8 mouse cellular contexts compared by ENCODE assay signal in the genomic region with DNA sequence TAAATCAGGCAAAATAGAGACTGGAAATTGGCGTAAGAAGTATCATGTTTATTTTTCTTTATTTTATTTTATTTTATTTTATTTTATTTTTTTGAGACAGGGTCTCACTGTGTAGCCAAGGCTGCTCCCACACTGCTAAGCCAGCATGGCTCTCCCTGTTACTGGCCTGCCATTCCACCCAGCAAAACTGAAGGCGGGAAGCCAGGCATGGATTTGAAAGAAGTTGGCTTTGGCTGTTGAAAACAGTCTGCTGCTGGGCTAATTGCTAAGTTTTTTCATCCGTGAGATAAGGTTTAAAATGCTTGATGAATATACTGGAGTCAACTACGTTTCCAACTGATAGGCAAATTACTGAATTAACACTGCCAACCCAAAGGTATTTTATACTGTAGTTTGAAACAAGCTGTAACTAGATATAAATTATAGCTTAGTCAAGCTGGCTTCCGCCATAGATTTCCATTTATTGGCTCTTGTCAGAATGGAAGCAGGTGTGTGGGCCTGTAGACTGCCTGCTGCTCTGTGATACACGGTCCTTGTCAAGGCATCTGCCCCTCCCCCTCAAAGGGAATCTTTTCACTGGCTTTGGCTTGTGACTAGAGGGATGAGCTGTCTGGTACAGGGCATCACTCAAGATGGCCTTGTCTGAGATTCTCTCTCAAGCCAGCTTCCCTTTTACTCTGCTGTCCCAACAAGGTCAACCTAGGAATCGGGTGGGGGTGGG. TPM values are rescaled to one million over a fixed set of nuclear protein-coding genes. Genes with fewer than 3 reads are reported as not detected.
DNase-seq lines count a peak whose midpoint lies in the region; ATAC-seq and TF ChIP-seq lines count a peak whose summit lies in the region.

No protein-coding gene starts in this region.

- no peak for DNase-seq in layer of hippocampus, adult 2 months (ENCODE audit: low spot score in 2 of 2)
- no peak for DNase-seq in layer of hippocampus, adult 9-10 months (ENCODE audit: low spot score)
- peak; percentile 93 for DNase-seq in brain, embryonic 14.5 days (ENCODE audit: low read depth)
- DNase-seq in neural tube, embryonic 10.5 days (ENCODE audit: extremely low spot score, low spot score), result peak; percentile 52
- DNase-seq in T-cell, adult 2 months (ENCODE audit: low spot score), result no peak
- no peak for DNase-seq in spleen, postnatal 36 days (ENCODE audit: low spot score in 2 of 2)
- DNase-seq in kidney, postnatal 36 days, result no peak

- peaks cover 71% of the 10 kb centered on the region for H3K4me1 ChIP-seq in hindbrain, embryonic 12.5 days

- no peaks in the 10 kb centered on the region for H3K27me3 ChIP-seq in hindbrain, embryonic 12.5 days

- WGBS in hindbrain, embryonic 12.5 days, result 30% methylated on average over 7 of the region's 7 CpGs

- no peak overlapping the region; the same call in 1 of the 2 replicates for H3K4me3 ChIP-seq in layer of hippocampus, adult 2 months
- H3K4me3 ChIP-seq in hindbrain, embryonic 12.5 days, result peak overlapping the region; percentile 92

- no peak for TF ChIP-seq CTCF in layer of hippocampus, adult 2 months (conservative IDR thresholded peaks at IDR 0.05)
- no peak for TF ChIP-seq CTCF in brain, embryonic 14.5 days (IDR thresholded peaks at IDR 0.05; ENCODE audit: borderline replicate concordance, extremely low read depth, insufficient read depth, insufficient read length)

- H3K9ac ChIP-seq in hindbrain, embryonic 12.5 days, result peak overlapping the region; percentile 94

- H3K36me3 ChIP-seq in hindbrain, embryonic 12.5 days, result no peaks in the 10 kb centered on the region

- TF ChIP-seq POLR2A in brain, embryonic 14.5 days (IDR thresholded peaks at IDR 0.05; ENCODE audit: borderline replicate concordance, extremely low read depth, insufficient read depth, insufficient read length, poor library complexity, severe bottlenecking), result no peak

- 0 out of 2 replicates have a peak overlapping the region, but pooled peaks have one; percentile 14 for H3K27ac ChIP-seq in layer of hippocampus, adult 2 months
- H3K27ac ChIP-seq in hindbrain, embryonic 12.5 days, result peak overlapping the region; percentile 97

- peak overlapping the region; percentile 80 for H3K4me2 ChIP-seq in hindbrain, embryonic 12.5 days (replicated peaks)

- peak; percentile 46 for ATAC-seq in hindbrain, embryonic 12.5 days (ENCODE audit: low FRiP score)

- H3K9me3 ChIP-seq in hindbrain, embryonic 12.5 days (replicated peaks), result no peaks in the 10 kb centered on the region

RNA-seq across cellular contexts. Expression of gene Cemip2, which starts 3.1 kb away (rescaled TPM):
- total RNA-seq in layer of hippocampus, adult 2 months (2021), result 10 to 100 TPM; 13.3 TPM
- 24.0 and 34.9 TPM in 2 replicates for polyA plus RNA-seq in brain, embryonic 14.5 days (2012; rRNA removed)
- polyA plus RNA-seq in hindbrain, embryonic 12.5 days (2016; fragmentation: Nextera tagmentation; extraction: Ambion mirVana), result 90.3 and 92.0 TPM in 2 replicates

Comparison
In these comparisons a context has a peak if more than half of its experiments do, and no peak if none do; other contexts are left out.
1. DNase-seq: peak in brain, embryonic 14.5 days (single experiment) and neural tube, embryonic 10.5 days (single experiment); none in layer of hippocampus, adult 2 months (0 of 2), layer of hippocampus, adult 9-10 months (single experiment), T-cell, adult 2 months (single experiment), spleen, postnatal 36 days (0 of 2) and kidney, postnatal 36 days (0 of 2).